Mouse (Mus musculus) small intestine, adult 2 months (tissue): Measurements from ENCODE around the gene Elane.

Experiments used
- CTCF ChIP-seq: fragments of 200-500 bp; IDR thresholded peaks from 2 replicates; pipeline ENCODE4 v1.5.1; 2012; ENCODE audit warnings: low read depth, mild to moderate bottlenecking, control low read depth, inconsistent platforms, low read length, moderate library complexity, mixed read lengths; ENCODE audit not compliant: insufficient replicate concordance, insufficient read length; ENCODE audit errors: extremely low read depth
- POLR2A ChIP-seq: fragments of 200-500 bp; IDR thresholded peaks from 2 replicates; pipeline ENCODE4 v1.6.1; 2012; ENCODE audit warnings: low read depth, mild to moderate bottlenecking, control low read depth, inconsistent platforms, low read length, moderate library complexity

- TF ChIP-seq CTCF: no peak
- TF ChIP-seq POLR2A: no peak
These were observed 23.8 kb upstream of the Elane start for GRCm38 (mm10) chr10:79862049-79862788.
